Mouse (Mus musculus): ENCODE data around the gene Ttf2. TPM values are rescaled to one million over a fixed set of nuclear protein-coding genes. Genes with fewer than 3 reads are reported as not detected.

The Ttf2 gene
- total and polyA plus RNA-seq, 2 experiments: 1.9 to 2.6 TPM

DNA sequence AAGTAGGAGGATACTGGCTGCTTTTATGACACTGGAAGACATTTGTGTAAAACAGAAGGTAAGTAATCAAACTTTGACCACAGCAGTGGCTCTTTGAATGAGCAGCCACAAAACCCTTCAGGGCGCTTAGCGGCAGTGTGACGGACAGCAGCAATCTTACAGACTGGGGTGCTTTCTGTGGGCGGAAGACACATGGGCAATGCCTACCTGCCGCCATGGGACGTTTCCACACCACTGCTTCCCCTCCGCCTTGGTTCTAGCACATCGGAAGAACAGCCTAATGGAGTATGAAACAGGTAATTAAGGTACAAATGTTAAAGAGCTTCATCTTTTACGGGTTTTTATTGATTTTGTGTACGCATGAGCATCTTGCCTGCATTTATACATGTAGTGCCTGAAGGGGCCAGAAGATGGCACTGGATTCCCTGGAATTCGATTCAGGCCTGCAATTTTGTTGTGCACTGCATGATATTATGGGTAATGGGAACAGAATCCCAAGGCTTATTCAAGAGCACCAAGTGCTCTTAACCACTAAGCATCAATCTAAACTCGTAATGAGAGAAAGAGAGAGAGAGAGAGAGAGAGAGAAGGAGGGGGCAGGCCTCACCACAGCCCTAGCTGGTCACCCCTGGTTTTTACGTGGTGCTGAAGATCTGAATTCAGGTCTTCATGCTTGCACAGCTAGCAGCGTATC lies 5.5 kb downstream of the Ttf2 start:
- Histone ChIP-seq H3K9ac (ENCODE audit: low read depth, low read length) (no peak overlapping the region), H3K27ac (replicated peaks; ENCODE audit: insufficient read depth, low read depth, low read length) (no peak overlapping the region), H3K4me3 (ENCODE audit: insufficient read depth, low read depth, low read length) (no peak overlapping the region), H3K4me1 (ENCODE audit: control insufficient read depth, insufficient read depth, low read length) (no peaks in the 10 kb centered on the region), H3K36me3 (ENCODE audit: control insufficient read depth, insufficient read depth, low read length) (peaks cover 22% of the 10 kb centered on the region), H3K79me2 (ENCODE audit: control insufficient read depth, insufficient read depth, low read length) (no peaks in the 10 kb centered on the region), H3K27me3 (ENCODE audit: control insufficient read depth, insufficient read depth, low read length) (no peaks in the 10 kb centered on the region)
- WGBS: 89% methylated on average over 14 of the region's 14 CpGs
- peak; percentile 7 for DNase-seq (ENCODE audit: extremely low read depth, low read depth, low spot score)
- TF ChIP-seq CTCF (IDR thresholded peaks at IDR 0.05; ENCODE audit: low read depth, low read length): peak; percentile 36; the same call in 1 of the 2 replicates
- no peak for TF ChIP-seq POLR2A (IDR thresholded peaks at IDR 0.05; ENCODE audit: extremely low read depth, insufficient read depth, low read length)

DNA sequence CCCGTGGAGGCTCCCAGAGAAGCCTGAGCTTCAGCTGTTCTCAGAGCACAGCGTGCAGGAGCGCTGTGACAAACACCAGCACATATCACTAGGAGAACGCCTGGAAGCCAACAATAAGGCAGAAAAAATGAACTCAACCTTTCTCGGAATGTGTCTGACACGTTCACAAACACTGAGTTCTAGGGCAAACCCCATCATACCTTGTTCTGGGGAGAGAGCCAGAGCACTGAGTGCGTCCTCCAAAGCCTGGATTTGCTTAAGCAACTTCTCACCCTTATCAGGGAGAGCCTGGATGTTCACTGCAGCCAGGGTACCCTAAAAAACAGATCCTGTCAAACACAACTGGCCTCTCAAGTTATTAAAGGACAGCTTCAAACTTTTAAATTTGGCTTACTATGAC lies 8.0 kb downstream of the Ttf2 start:
- H3K27me3 ChIP-seq (ENCODE audit: control insufficient read depth, insufficient read depth, low read length): no peaks in the 10 kb centered on the region
- TF ChIP-seq CTCF (IDR thresholded peaks at IDR 0.05; ENCODE audit: low read depth, low read length) (no peak), POLR2A (IDR thresholded peaks at IDR 0.05; ENCODE audit: extremely low read depth, insufficient read depth, low read length) (no peak)
- H3K36me3 ChIP-seq (ENCODE audit: control insufficient read depth, insufficient read depth, low read length): peaks cover 33% of the 10 kb centered on the region
- no peak overlapping the region for H3K9ac ChIP-seq (ENCODE audit: low read depth, low read length)
- WGBS: 94% methylated on average over 7 of the region's 7 CpGs
- no peaks in the 10 kb centered on the region for H3K79me2 ChIP-seq (ENCODE audit: control insufficient read depth, insufficient read depth, low read length)
- H3K4me1 ChIP-seq (ENCODE audit: control insufficient read depth, insufficient read depth, low read length): no peaks in the 10 kb centered on the region
- DNase-seq (ENCODE audit: extremely low read depth, low read depth, low spot score): no peak
- no peak overlapping the region for H3K4me3 ChIP-seq (ENCODE audit: insufficient read depth, low read depth, low read length)
- H3K27ac ChIP-seq (replicated peaks; ENCODE audit: insufficient read depth, low read depth, low read length): no peak overlapping the region

DNA sequence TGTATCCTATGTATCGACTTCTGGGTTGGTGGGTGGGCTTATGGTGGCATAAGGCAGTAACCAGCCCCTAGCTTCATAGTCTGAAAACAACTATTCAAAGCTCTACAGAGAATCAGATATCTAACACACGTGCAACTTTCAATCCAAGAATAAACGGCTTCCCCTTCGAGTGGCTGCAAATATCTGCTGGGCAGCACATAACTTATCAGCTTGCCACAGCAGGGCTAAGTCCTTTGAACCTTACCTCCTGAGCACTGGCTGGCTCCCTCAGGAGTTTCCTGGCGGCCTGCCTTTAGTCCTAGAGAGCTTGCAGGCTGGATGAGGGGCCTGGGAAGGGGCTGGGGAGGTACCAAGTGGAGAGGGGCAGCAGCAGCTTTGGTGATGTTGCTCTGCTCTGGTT lies 8.5 kb downstream of the Ttf2 start:
- Histone ChIP-seq H3K4me3 (ENCODE audit: insufficient read depth, low read depth, low read length) (no peak overlapping the region), H3K79me2 (ENCODE audit: control insufficient read depth, insufficient read depth, low read length) (no peaks in the 10 kb centered on the region), H3K27ac (replicated peaks; ENCODE audit: insufficient read depth, low read depth, low read length) (no peak overlapping the region), H3K27me3 (ENCODE audit: control insufficient read depth, insufficient read depth, low read length) (no peaks in the 10 kb centered on the region), H3K9ac (ENCODE audit: low read depth, low read length) (no peak overlapping the region), H3K4me1 (ENCODE audit: control insufficient read depth, insufficient read depth, low read length) (no peaks in the 10 kb centered on the region), H3K36me3 (ENCODE audit: control insufficient read depth, insufficient read depth, low read length) (peaks cover 35% of the 10 kb centered on the region)
- no peak for TF ChIP-seq CTCF (IDR thresholded peaks at IDR 0.05; ENCODE audit: low read depth, low read length)
- no peak for TF ChIP-seq POLR2A (IDR thresholded peaks at IDR 0.05; ENCODE audit: extremely low read depth, insufficient read depth, low read length)
- WGBS: 86% methylated on average over 5 of the region's 5 CpGs
- no peak for DNase-seq (ENCODE audit: extremely low read depth, low read depth, low spot score)

DNA sequence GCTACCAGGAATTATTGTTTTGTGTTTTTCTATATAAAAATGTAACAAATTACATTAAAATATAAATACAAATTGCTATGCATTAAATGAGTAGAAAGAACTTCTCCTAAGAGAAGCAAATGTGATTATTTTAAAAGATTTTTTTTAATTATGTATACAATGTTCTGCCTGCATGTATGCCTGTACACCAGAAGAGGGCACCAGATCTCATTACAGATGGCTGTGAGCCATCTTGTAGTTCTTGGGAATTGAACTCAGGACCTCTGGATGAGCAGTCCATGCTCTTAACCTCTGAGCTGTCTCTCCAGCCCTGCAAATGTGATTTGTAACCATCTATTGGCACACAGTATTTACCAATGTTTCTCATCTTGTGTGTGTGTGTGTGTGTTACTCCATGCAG lies 14.8 kb downstream of the Ttf2 start:
- no peaks in the 10 kb centered on the region for H3K79me2 ChIP-seq (ENCODE audit: control insufficient read depth, insufficient read depth, low read length)
- TF ChIP-seq POLR2A (IDR thresholded peaks at IDR 0.05; ENCODE audit: extremely low read depth, insufficient read depth, low read length) (no peak), CTCF (IDR thresholded peaks at IDR 0.05; ENCODE audit: low read depth, low read length) (no peak)
- H3K36me3 ChIP-seq (ENCODE audit: control insufficient read depth, insufficient read depth, low read length): peaks cover 43% of the 10 kb centered on the region
- no peaks in the 10 kb centered on the region for H3K27me3 ChIP-seq (ENCODE audit: control insufficient read depth, insufficient read depth, low read length)
- no peak overlapping the region for H3K9ac ChIP-seq (ENCODE audit: low read depth, low read length)
- no peak for DNase-seq (ENCODE audit: extremely low read depth, low read depth, low spot score)
- no peak overlapping the region for H3K27ac ChIP-seq (replicated peaks; ENCODE audit: insufficient read depth, low read depth, low read length)
- no peak overlapping the region for H3K4me3 ChIP-seq (ENCODE audit: insufficient read depth, low read depth, low read length)
- no peaks in the 10 kb centered on the region for H3K4me1 ChIP-seq (ENCODE audit: control insufficient read depth, insufficient read depth, low read length)

DNA sequence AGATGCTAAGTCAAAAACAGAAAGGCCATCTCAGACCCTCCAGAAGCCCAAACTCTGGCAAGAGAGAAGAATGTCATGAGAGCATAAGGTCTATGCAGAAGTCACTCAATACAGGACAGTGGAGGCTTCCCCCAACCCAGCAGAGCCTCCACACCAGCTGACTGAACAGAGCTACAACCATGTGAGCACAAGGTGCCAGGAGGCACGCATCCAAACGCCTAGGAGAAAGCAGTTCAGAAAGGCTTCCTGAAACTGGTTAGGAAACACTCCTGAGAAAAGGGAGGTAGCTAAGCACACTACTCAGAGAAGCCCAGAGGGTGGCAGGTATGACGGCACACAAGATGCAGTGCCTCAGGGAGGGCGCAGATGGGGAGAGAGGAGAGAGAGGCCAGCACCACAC lies 17.9 kb downstream of the Ttf2 start:
- Histone ChIP-seq H3K36me3 (ENCODE audit: control insufficient read depth, insufficient read depth, low read length) (peaks cover 45% of the 10 kb centered on the region), H3K27me3 (ENCODE audit: control insufficient read depth, insufficient read depth, low read length) (no peaks in the 10 kb centered on the region), H3K79me2 (ENCODE audit: control insufficient read depth, insufficient read depth, low read length) (no peaks in the 10 kb centered on the region), H3K4me1 (ENCODE audit: control insufficient read depth, insufficient read depth, low read length) (no peaks in the 10 kb centered on the region), H3K27ac (replicated peaks; ENCODE audit: insufficient read depth, low read depth, low read length) (no peak overlapping the region), H3K4me3 (ENCODE audit: insufficient read depth, low read depth, low read length) (no peak overlapping the region), H3K9ac (ENCODE audit: low read depth, low read length) (no peak overlapping the region)
- WGBS: 93% methylated on average over 4 of the region's 4 CpGs
- no peak for TF ChIP-seq CTCF (IDR thresholded peaks at IDR 0.05; ENCODE audit: low read depth, low read length)
- TF ChIP-seq POLR2A (IDR thresholded peaks at IDR 0.05; ENCODE audit: extremely low read depth, insufficient read depth, low read length): no peak
- DNase-seq (ENCODE audit: extremely low read depth, low read depth, low spot score): no peak

DNA sequence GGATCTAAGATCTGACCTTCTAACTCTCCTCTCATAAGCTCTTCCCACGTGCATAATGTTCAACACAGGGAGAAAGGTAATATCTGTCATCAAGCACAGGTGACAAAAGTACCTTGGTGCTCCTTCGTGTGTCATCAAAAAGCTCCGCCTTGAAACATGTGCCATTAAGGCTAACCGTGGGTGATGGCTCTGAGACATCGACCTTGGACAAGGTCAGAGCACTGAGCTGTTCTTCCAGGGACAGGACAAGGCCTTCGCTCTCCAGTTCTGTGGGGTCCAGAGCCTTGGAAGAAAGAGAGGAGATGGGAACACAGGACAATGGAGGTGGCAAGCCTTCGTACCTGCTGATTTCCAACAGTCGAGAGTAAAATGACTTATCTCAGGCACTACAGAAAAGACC lies 22.2 kb downstream of the Ttf2 start:
- H3K27ac ChIP-seq (replicated peaks; ENCODE audit: insufficient read depth, low read depth, low read length): no peak overlapping the region
- no peaks in the 10 kb centered on the region for H3K4me1 ChIP-seq (ENCODE audit: control insufficient read depth, insufficient read depth, low read length)
- H3K4me3 ChIP-seq (ENCODE audit: insufficient read depth, low read depth, low read length): no peak overlapping the region
- no peaks in the 10 kb centered on the region for H3K79me2 ChIP-seq (ENCODE audit: control insufficient read depth, insufficient read depth, low read length)
- no peak for TF ChIP-seq POLR2A (IDR thresholded peaks at IDR 0.05; ENCODE audit: extremely low read depth, insufficient read depth, low read length)
- TF ChIP-seq CTCF (IDR thresholded peaks at IDR 0.05; ENCODE audit: low read depth, low read length): no peak
- no peak overlapping the region for H3K9ac ChIP-seq (ENCODE audit: low read depth, low read length)
- no peak for DNase-seq (ENCODE audit: extremely low read depth, low read depth, low spot score)
- H3K36me3 ChIP-seq (ENCODE audit: control insufficient read depth, insufficient read depth, low read length): peaks cover 30% of the 10 kb centered on the region
- no peaks in the 10 kb centered on the region for H3K27me3 ChIP-seq (ENCODE audit: control insufficient read depth, insufficient read depth, low read length)
- 94% methylated on average over 8 of the region's 8 CpGs for WGBS
